Comparison of ENCODE assay signal across 15 mouse cellular contexts in genomic region chr19:15745026-15745777, GRCm38 (mm10).
DNase-seq lines count a peak whose midpoint lies in the region; ATAC-seq and TF ChIP-seq lines count a peak whose summit lies in the region.
"Had no signal": no experiment of that assay in that cellular context is flagged by ENCODE, and none has a peak within 500 bp of the region (broad histone marks: within the 10 kb centered on the region; RNA-seq: fewer than 3 reads in every experiment).

No protein-coding gene starts in this region.

- H3K36me3 ChIP-seq in forebrain, embryonic 10.5 days (replicated peaks), result no peaks in the 10 kb centered on the region
- H3K36me3 ChIP-seq in hindbrain, postnatal 0 days (ENCODE audit: insufficient read depth, low read length), result no peaks in the 10 kb centered on the region
- H3K36me3 ChIP-seq in stomach, postnatal 0 days (ENCODE audit: control insufficient read depth, insufficient read depth, low read length), result no peaks in the 10 kb centered on the region
- H3K36me3 ChIP-seq: liver, embryonic 13.5 days; neural tube, embryonic 13.5 days had no signal

- no peak for TF ChIP-seq EP300 in stomach, postnatal 0 days (optimal IDR thresholded peaks at IDR 0.05)

- H3K4me2 ChIP-seq in hindbrain, postnatal 0 days (ENCODE audit: low read depth, low read length), result no peak overlapping the region
- H3K4me2 ChIP-seq in stomach, postnatal 0 days (replicated peaks; ENCODE audit: low read depth), result no peak overlapping the region
- H3K4me2 ChIP-seq: liver, embryonic 13.5 days; neural tube, embryonic 13.5 days had no signal

- TF ChIP-seq CTCF in hindbrain, postnatal 0 days (IDR thresholded peaks at IDR 0.05; ENCODE audit: low read depth), result no peak
- no peak for TF ChIP-seq CTCF in stomach, postnatal 0 days (IDR thresholded peaks at IDR 0.05; ENCODE audit: low read depth)

- peak; percentile 38; the same call in 1 of the 2 replicates for ATAC-seq in hindbrain, postnatal 0 days
- no peak for ATAC-seq in stomach, postnatal 0 days (ENCODE audit: low FRiP score, low TSS enrichment)

- no peak overlapping the region for H3K9ac ChIP-seq in hindbrain, postnatal 0 days (replicated peaks; ENCODE audit: low read length)
- H3K9ac ChIP-seq in stomach, postnatal 0 days (ENCODE audit: low read length), result no peak overlapping the region
- H3K9ac ChIP-seq: liver, embryonic 13.5 days; neural tube, embryonic 13.5 days had no signal

- intact Hi-C loops in left cerebral cortex, postnatal 4 days (cut with DNase I), result no loop called here
- intact Hi-C loops in left cerebral cortex, postnatal 36 days (cut with DNase I), result no loop called here

- H3K27me3 ChIP-seq in forebrain, embryonic 10.5 days (ENCODE audit: poor library complexity, severe bottlenecking), result no peaks in the 10 kb centered on the region
- H3K27me3 ChIP-seq in hindbrain, postnatal 0 days (ENCODE audit: insufficient read depth, low read length), result no peaks in the 10 kb centered on the region
- H3K27me3 ChIP-seq in stomach, postnatal 0 days (ENCODE audit: control insufficient read depth, insufficient read depth, low read length), result no peaks in the 10 kb centered on the region
- H3K27me3 ChIP-seq: liver, embryonic 13.5 days; neural tube, embryonic 13.5 days had no signal

- peak overlapping the region; percentile 78 for H3K27ac ChIP-seq in forebrain, embryonic 10.5 days
- no peak overlapping the region for H3K27ac ChIP-seq in hindbrain, postnatal 0 days
- no peak overlapping the region for H3K27ac ChIP-seq in stomach, postnatal 0 days (replicated peaks)
- H3K27ac ChIP-seq: gastrocnemius, adult 2 months; liver, embryonic 13.5 days; neural tube, embryonic 13.5 days had no signal

- no peak overlapping the region for H3K4me3 ChIP-seq in forebrain, embryonic 10.5 days
- H3K4me3 ChIP-seq in hindbrain, postnatal 0 days (ENCODE audit: low read length), result no peak overlapping the region
- no peak overlapping the region for H3K4me3 ChIP-seq in stomach, postnatal 0 days (ENCODE audit: low read depth, low read length)
- H3K4me3 ChIP-seq: gastrocnemius, adult 2 months; liver, embryonic 13.5 days; neural tube, embryonic 13.5 days had no signal

- peak; percentile 5 for DNase-seq in left cerebral cortex, postnatal 4 days
- no peak for DNase-seq in left cerebral cortex, postnatal 36 days (ENCODE audit: low spot score in 2 of 2)
- DNase-seq in forebrain, embryonic 10.5 days (ENCODE audit: extremely low spot score, low spot score), result peak; percentile 20
- DNase-seq in hindbrain, postnatal 0 days (ENCODE audit: low spot score), result no peak
- DNase-seq in yolk sac, embryonic 10.5 days (ENCODE audit: low spot score), result no peak
- DNase-seq in lung, postnatal 14 days, result no peak
- no peak for DNase-seq in stomach, postnatal 0 days (ENCODE audit: low spot score)
- DNase-seq: cerebellum, postnatal 25 days; gastrocnemius, adult 2 months; heart, adult 11 months; kidney, adult 9 months; liver, embryonic 13.5 days; lung, postnatal 10 days; thymus, postnatal 25 days had no signal

- no peaks in the 10 kb centered on the region for H3K9me3 ChIP-seq in forebrain, embryonic 10.5 days
- H3K9me3 ChIP-seq in hindbrain, postnatal 0 days (ENCODE audit: low read length), result no peaks in the 10 kb centered on the region
- no peaks in the 10 kb centered on the region for H3K9me3 ChIP-seq in stomach, postnatal 0 days (ENCODE audit: control insufficient read depth, low read length)
- H3K9me3 ChIP-seq: liver, embryonic 13.5 days; neural tube, embryonic 13.5 days had no signal

- 56% methylated on average over 8 of the region's 8 CpGs for WGBS in forebrain, embryonic 10.5 days
- WGBS in hindbrain, postnatal 0 days, result 30% methylated on average over 8 of the region's 8 CpGs
- whole genome bisulfite sequencing in stomach, postnatal 0 days, result 65% methylated on average over 8 of the region's 8 CpGs

- H3K4me1 ChIP-seq in forebrain, embryonic 10.5 days, result peaks cover 18% of the 10 kb centered on the region
- 0 out of 2 replicates have a peak, but pooled peaks cover 4% of the 10 kb centered on the region for H3K4me1 ChIP-seq in hindbrain, postnatal 0 days (ENCODE audit: insufficient read depth, low read length)
- no peaks in the 10 kb centered on the region for H3K4me1 ChIP-seq in stomach, postnatal 0 days (replicated peaks; ENCODE audit: control insufficient read depth, insufficient read depth)
- H3K4me1 ChIP-seq: liver, embryonic 13.5 days had no signal

Comparison
In these comparisons a context has a peak if more than half of its experiments do, and no peak if none do; other contexts are left out.
1. DNase-seq: peak in left cerebral cortex, postnatal 4 days (single experiment) and forebrain, embryonic 10.5 days (single experiment); none in left cerebral cortex, postnatal 36 days (0 of 2), hindbrain, postnatal 0 days (single experiment), yolk sac, embryonic 10.5 days (single experiment), lung, postnatal 14 days (single experiment) and stomach, postnatal 0 days (single experiment).